Mouse (Mus musculus) megakaryocyte-erythroid progenitor cell, adult 5-6 weeks (primary cell): ENCODE measurements around the gene Palm2. TPM values are rescaled to one million over a fixed set of nuclear protein-coding genes. Genes with fewer than 3 reads are reported as not detected.

Experiments used
- ATAC-seq: replicated peaks from 2 replicates; pipeline ENCODE4 v1.8.0; 2016; ENCODE audit warnings: mild to moderate bottlenecking, inconsistent platforms; ENCODE audit not compliant: severe bottlenecking, poor library complexity, low FRiP score, low TSS enrichment
- total RNA-seq, 2 experiments: library from RNA; stranded (forward) in 1 of 2; stranded (reverse) in 1 of 2; fragments of 200-1000, 215-1000 nt in 1 of 2; fragments of >200 nt in 1 of 2; fragmentation: Nextera tagmentation in 1 of 2; gene quantifications; 2 replicates each; pipeline ENCODE4 v1.2.3; 2014 to 2017

The Palm2 gene
- total RNA-seq, 2 experiments from 2014 or later: not detected

DNA sequence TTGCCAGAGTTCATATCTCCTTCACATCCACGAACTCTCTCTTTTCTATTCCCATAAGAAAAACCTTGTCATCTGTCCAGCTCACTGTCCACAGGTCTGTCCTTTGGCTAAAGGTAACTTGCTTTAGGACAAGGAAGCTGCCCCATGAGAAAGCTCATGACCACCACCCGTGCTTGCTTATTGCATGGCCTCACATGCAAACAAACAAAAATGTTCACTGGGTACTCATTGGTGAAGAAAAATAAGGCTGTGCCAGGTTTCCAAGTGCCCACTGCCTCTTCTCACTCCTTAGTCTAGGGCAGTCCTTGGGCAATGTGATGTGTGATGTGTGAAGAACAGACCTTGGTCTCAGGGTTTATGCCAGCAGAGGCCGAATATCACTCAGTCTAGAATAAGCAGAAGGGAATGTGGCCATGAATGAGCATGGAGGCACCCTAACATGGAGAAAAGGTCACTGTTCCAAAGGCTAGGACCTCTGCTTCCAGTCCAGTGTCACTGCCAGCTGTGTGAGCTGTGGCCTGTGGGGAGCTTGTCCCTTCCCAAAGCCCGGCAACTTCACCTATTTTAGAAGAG is 294.6 kb downstream of the Palm2 start:
- ATAC-seq: no peak

DNA sequence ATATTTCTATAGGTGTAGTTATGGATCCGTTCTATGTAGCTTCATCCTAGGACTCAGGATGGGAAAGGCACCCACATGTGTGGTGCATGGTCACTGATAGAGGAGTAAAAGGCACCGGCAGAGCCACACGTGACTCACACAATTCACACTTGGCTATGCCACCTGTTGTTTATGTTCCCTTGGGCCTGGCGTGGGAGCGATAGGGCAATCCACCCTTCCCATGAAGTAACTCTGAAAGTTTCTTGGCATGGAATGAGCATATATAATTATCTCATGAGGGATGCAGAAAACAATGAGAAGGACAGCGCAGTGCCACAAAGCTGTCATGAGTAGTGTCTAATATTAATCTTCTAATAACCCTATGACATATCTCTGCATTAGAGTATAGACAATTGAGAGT is 296.0 kb downstream of the Palm2 start:
- no peak for ATAC-seq

DNA sequence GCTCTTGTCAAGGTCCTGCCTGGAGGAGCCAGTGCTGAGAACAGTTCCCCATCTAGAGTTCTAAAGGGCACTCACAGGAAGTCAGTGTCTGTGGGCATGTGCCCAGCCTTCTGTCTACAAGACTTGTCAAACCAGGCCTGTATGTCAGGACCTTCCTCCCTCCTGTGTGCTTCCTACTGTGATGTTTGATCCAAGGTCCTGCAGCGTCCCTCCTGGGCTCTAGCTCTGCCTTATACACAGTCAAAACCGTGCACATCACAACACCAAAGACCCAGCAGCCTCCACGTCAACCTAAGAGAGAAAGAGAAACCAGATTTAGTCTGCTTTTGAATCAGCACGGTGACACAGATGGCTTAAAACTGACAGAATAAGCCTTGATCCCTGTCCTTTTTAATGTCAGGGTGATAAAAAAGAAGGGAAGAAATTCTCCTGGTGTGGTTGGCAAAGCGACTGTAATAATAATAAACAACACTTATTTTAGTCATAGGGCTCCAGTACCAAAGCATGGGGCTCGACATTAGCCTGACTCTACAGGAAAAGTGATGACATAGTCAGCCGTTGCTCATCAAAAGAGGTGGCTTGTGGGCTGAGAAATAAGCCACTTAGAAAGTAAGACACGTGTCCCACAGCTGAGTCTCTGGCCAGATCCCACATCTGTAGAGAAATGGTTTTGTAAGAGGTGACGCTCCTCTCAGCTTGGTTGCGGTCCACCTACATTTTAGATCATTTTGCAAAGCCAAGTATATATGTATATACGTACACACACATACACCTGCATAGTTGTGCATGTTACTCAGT is 297.0 kb downstream of the Palm2 start:
- ATAC-seq: no peak

DNA sequence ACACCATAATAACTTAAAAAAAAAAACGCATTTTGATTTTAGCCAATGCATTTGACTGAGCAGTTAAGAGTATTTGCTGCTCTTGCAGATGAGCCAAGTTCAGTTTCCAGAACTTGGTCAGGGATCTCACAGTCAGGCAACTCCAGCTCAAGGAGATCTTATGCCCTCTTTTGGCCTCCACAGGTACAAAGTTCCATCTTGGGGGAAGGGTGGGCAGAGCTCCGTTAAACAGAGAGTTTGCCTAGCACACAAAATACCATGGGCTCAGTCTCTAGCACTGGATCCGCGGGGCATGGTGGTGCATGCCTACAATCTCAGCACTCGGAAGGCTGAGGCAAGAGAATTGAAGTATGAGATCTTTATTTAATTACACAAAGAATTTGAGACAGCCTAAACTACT is 298.3 kb downstream of the Palm2 start:
- no peak for ATAC-seq

DNA sequence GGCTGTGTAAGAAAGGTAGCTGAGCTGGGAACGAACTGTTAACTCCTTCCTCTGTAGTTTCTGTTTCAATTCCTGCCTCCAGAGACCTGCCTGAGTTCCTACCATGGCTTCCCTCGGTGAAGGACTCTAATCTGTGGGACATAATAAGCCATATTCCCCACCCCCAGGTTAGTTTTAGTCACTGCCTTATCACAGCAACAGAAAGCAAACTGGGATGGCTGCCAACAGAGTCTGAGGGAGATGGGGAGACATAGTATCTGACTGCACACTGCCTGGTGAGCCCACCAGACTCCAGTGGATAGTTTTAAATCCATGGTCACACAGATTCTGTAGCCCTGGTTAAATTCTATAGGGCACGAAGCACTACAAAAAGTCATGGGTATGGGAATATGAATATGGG is 299.4 kb downstream of the Palm2 start:
- peak; percentile 95 for ATAC-seq

DNA sequence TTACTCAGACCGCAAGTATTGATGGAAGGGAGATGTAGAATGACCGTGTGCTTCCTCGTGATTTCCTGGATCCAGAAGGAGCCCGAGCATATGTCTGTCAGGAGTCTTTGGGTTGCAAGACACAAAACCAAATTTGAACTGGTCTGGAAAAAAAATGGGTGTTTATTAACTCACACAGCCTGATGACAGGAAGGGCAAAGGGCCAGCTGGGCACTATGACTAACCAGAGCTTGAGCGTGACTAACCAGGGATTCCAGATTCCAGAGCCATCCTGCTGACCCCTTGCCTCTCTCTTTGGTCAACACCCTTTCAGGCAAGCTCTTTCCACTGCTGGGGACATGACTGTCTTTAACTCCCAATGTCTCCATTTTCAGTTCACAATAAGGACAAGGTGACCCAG is 301.4 kb downstream of the Palm2 start:
- no peak for ATAC-seq

DNA sequence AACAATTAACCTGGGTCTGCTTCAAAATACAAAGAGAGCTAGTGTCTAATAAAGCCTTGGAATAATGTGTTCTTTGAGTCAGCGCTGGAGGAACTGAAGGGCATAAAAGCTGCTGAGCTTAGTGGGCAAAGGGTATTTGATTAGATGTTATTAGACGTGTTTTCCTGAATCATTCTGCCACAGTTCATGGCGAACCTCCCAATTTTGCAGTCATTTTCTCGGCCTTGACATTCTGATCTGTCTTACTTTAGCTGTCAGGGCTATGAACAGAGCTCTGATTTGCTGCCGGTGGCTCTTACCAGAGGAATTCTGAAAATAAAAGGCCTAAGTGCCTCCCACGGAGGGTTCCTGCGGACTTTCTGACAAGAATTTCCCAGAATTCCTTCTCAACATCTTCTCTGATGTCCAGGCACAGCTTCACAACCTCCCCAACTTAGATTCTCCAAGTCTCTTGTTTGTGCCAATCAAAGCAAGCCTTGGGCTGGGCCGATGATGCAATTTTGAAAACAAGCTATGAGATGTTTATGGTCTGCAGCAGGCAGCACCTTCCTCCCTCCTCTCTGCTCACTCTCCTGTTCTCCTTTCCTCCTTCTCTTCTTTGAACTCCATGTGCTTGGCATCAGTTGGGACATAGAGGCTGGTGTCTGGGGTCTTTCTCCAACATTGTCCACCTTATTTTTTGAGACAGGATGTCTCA is 305.0 kb downstream of the Palm2 start:
- no peak for ATAC-seq

DNA sequence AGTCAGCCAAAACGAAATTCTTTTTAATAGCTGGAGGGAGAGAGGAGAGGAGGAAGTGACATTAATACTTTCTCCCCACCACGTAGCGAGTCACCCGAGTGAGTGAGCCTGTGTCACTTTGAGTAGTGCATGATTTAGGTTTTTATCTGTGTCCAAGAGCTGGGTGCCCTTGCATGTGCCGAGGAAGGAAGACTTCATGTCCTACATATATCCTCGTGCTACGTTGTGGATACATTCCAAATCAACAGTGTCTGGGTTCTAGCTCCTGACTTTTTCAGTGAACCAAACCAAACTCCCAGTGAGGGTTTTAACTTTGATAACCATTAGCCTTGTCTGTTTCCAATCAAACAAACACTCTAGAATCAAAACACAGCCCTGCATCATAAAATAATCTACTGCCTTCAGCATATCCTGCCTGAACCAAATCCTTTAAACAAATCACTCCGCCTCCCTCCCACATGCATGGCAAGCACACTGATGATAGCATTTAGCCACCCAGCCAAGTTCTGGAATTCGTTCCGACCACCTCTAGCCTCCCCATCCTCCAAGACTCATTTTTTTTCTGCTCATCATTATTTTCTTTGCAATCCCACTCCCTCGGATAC is 309.4 kb downstream of the Palm2 start:
- ATAC-seq: no peak

DNA sequence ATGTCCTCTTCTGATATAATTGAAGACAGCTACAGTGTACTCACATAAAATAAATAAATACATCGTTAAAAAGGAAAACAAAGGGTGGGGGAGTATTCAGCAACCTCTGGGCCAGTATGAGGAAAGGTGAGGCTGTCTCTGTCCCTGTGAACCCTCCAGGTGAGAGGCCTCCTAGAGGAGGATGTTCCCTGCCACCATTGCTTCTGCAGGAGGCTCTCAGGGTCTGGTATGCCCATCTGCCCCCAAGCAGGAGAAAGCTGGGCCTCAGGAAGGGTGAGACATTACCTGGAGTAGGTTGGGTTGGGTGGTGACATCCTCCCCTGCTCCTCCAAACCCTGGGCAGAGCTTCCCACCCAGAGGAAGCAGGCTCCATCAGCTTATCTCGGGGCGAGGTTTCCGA is 316.6 kb downstream of the Palm2 start:
- ATAC-seq: no peak

DNA sequence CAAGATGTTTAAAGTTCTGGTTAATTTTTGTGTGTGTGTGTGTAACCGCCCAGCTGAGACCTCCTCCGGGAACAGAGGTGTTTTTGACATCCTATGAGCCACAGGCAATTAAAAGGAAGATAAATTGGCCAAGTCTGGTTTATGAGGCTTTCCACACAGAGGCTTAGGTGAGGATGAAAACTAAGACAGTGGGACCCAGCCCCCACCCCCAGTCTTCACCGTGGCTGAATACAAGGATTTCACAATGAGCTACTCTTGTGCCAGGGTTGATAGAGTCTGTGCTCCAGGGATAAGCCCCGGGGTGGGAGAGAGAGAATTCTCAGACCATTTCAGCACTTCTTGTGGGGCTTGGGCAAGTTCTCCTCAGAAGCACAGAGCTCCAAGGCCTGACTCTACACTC is 317.0 kb downstream of the Palm2 start:
- no peak for ATAC-seq

DNA sequence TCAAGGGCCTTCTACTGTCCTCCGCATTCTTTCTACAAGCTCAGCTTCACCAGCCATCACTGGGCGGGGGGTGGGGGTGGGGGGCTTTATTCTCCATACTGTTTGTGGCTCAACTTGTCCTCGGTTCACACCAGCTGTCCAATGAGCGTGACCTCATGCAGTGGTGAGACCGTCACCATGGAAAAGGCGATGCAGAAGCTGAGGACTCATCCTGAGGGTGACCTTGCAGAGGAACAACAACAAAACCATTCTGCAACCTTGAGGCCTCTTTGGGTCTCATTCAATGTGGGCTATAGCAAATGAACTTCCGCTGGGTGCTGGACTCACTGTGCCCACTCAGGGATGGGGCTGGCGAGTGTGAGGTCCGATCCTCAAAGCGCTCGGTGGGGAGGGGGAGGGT is 317.5 kb downstream of the Palm2 start:
- ATAC-seq: no peak

DNA sequence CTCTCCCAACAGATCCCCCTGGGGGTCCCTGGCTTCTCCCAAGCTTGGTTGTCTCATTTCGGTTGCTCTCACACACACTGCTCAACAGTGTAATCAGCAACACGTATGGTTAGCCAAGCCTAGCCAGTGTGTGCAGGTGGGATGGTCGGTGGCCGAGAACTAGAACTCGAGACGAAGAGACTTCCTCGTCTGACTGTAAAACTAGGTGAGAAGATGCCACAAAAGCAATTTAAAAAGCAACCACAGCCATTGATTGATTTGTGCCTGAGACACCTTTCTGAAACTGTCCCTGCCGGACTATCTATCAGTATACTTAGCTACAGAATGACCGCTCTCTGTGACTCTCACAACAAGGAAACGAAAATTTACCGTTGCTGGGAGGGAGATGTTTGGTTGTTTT is 321.0 kb downstream of the Palm2 start:
- no peak for ATAC-seq

DNA sequence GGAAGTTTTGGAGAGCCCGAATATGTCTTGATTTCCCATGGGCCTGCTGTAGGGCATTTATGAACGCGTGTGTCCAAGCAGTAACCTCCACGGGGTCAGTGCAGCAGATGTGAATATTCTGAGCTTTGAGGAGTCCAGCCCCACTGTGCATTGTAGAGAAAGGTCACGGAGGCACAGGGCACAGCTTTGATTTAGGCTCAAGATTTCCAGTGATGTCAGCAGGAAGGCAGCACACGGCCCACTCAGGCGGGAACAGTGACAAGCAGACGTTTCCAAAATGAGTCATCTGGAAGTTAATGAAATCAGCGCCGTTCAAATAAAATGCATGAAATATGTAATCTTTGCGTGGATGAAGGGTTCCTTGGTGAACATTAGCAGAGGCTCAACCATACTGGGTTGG is 323.9 kb downstream of the Palm2 start:
- no peak for ATAC-seq

Other genes with a start within 250 kb of the Palm2 start
- gene Ptpn3, start 132.4 kb upstream of the Palm2 start, total RNA-seq (2014; fragmentation: Nextera tagmentation): 11.7 and 15.2 TPM in 2 replicates
- 8.7 and 15.4 TPM in 2 replicates for gene Ptpn3, start 132.4 kb upstream of the Palm2 start, total RNA-seq (2017)
- not detected in 2 replicates for gene Pakap, start 133.9 kb downstream of the Palm2 start, total RNA-seq (2014; fragmentation: Nextera tagmentation)
- not detected in 2 replicates for gene Pakap, start 133.9 kb downstream of the Palm2 start, total RNA-seq (2017)